Mouse (Mus musculus): ENCODE measurements around the gene Kcne3.

Kcne3 gene

GRCm38 (mm10) chr7:100181176-100181575, 4.9 kb downstream of the Kcne3 start:
- no peak for ATAC-seq (ENCODE audit: insufficient number of reproducible peaks, low FRiP score, low TSS enrichment)

GRCm38 (mm10) chr7:100181614-100182013, 5.3 kb downstream of the Kcne3 start:
- no peak for ATAC-seq (ENCODE audit: insufficient number of reproducible peaks, low FRiP score, low TSS enrichment)

GRCm38 (mm10) chr7:100182388-100182787, 6.1 kb downstream of the Kcne3 start:
- no peak for ATAC-seq (ENCODE audit: insufficient number of reproducible peaks, low FRiP score, low TSS enrichment)

- ATAC-seq (ENCODE audit: insufficient number of reproducible peaks, low FRiP score, low TSS enrichment), result no peak
Measured at GRCm38 (mm10) chr7:100187601-100188000, 11.3 kb downstream of the Kcne3 start.

- ATAC-seq (ENCODE audit: insufficient number of reproducible peaks, low FRiP score, low TSS enrichment), result no peak
Measured at GRCm38 (mm10) chr7:100190167-100190566, 13.9 kb downstream of the Kcne3 start.

- peak; percentile 64; the same call in 1 of the 2 replicates for ATAC-seq (ENCODE audit: insufficient number of reproducible peaks, low FRiP score, low TSS enrichment)
Measured at GRCm38 (mm10) chr7:100190778-100191177, 14.5 kb downstream of the Kcne3 start.

GRCm38 (mm10) chr7:100201191-100201590, 24.9 kb downstream of the Kcne3 start:
- ATAC-seq (ENCODE audit: insufficient number of reproducible peaks, low FRiP score, low TSS enrichment), result no peak

- no peak for ATAC-seq (ENCODE audit: insufficient number of reproducible peaks, low FRiP score, low TSS enrichment)
Measured at GRCm38 (mm10) chr7:100203616-100204015, 27.3 kb downstream of the Kcne3 start.

- ATAC-seq (ENCODE audit: insufficient number of reproducible peaks, low FRiP score, low TSS enrichment), result no peak
Measured at GRCm38 (mm10) chr7:100204871-100205270, 28.6 kb downstream of the Kcne3 start.

- no peak for ATAC-seq (ENCODE audit: insufficient number of reproducible peaks, low FRiP score, low TSS enrichment)
Measured at GRCm38 (mm10) chr7:100206144-100206543, 29.8 kb downstream of the Kcne3 start.

GRCm38 (mm10) chr7:100207886-100208285, 31.6 kb downstream of the Kcne3 start:
- ATAC-seq (ENCODE audit: insufficient number of reproducible peaks, low FRiP score, low TSS enrichment), result no peak

- ATAC-seq (ENCODE audit: insufficient number of reproducible peaks, low FRiP score, low TSS enrichment), result no peak
Measured at GRCm38 (mm10) chr7:100214310-100214709, 38.0 kb downstream of the Kcne3 start.

GRCm38 (mm10) chr7:100215116-100215732, 38.9 kb downstream of the Kcne3 start:
- ATAC-seq (ENCODE audit: insufficient number of reproducible peaks, low FRiP score, low TSS enrichment), result peak; percentile 58; the same call in 1 of the 2 replicates

GRCm38 (mm10) chr7:100215976-100216375, 39.7 kb downstream of the Kcne3 start:
- ATAC-seq (ENCODE audit: insufficient number of reproducible peaks, low FRiP score, low TSS enrichment), result no peak

GRCm38 (mm10) chr7:100216601-100217565, 40.6 kb downstream of the Kcne3 start:
- no peak for ATAC-seq (ENCODE audit: insufficient number of reproducible peaks, low FRiP score, low TSS enrichment)

GRCm38 (mm10) chr7:100227158-100227875, 51.0 kb downstream of the Kcne3 start, which contains the start of gene Pgm2l1:
Gene Pgm2l1 (plus strand): TSS chr7:100227394.
- ATAC-seq (ENCODE audit: insufficient number of reproducible peaks, low FRiP score, low TSS enrichment), result peak; percentile 95

GRCm38 (mm10) chr7:100227896-100228525, 51.7 kb downstream of the Kcne3 start:
- no peak; the same call in 1 of the 2 replicates for ATAC-seq (ENCODE audit: insufficient number of reproducible peaks, low FRiP score, low TSS enrichment)

- ATAC-seq (ENCODE audit: insufficient number of reproducible peaks, low FRiP score, low TSS enrichment), result no peak
Measured at GRCm38 (mm10) chr7:100228957-100229356, 52.7 kb downstream of the Kcne3 start.

- ATAC-seq (ENCODE audit: insufficient number of reproducible peaks, low FRiP score, low TSS enrichment), result no peak
Measured at GRCm38 (mm10) chr7:100230646-100231045, 54.3 kb downstream of the Kcne3 start.

GRCm38 (mm10) chr7:100231661-100232060, 55.4 kb downstream of the Kcne3 start:
- ATAC-seq (ENCODE audit: insufficient number of reproducible peaks, low FRiP score, low TSS enrichment), result no peak

Measured in cerebellum, adult (tissue).